Mouse (Mus musculus): Measurements from ENCODE around the gene Kat8. TPM values are rescaled to one million over a fixed set of nuclear protein-coding genes. Genes with fewer than 3 reads are reported as not detected.
A peak's percentile ranks its signal among the peaks of the same experiment; 100 is the strongest.
"Not testable (repeated sequence)": the region's sequence is repeated elsewhere in the genome, so short reads cannot be mapped to it uniquely, and the experiment has no call there.

Gene Kat8
- polyA plus RNA-seq, 1 experiment from 2014 or later: 27.5 TPM

- Histone ChIP-seq H3K4me3 (no peak overlapping the region), H3K4me2 (no peak overlapping the region), H3K4me1 (replicated peaks) (peaks cover 37% of the 10 kb centered on the region), H3K27me3 (replicated peaks) (peaks cover 13% of the 10 kb centered on the region), H3K9me3 (replicated peaks) (no peaks in the 10 kb centered on the region), H3K27ac (ENCODE audit: poor library complexity, severe bottlenecking) (no peak overlapping the region), H3K9ac (no peak overlapping the region), H3K36me3 (no peaks in the 10 kb centered on the region)
- WGBS: 84% methylated on average over 5 of the region's 5 CpGs
- ATAC-seq (ENCODE audit: insufficient number of reproducible peaks, low FRiP score): no peak
Observed at GRCm38 (mm10) chr7:127934075-127934474, 21.8 kb downstream of the Kat8 start.

- Histone ChIP-seq H3K36me3 (no peaks in the 10 kb centered on the region), H3K9me3 (replicated peaks) (no peaks in the 10 kb centered on the region), H3K4me2 (peak overlapping the region; percentile 96), H3K4me3 (peak overlapping the region; percentile 88), H3K9ac (peak overlapping the region; percentile 86), H3K4me1 (replicated peaks) (peaks cover 26% of the 10 kb centered on the region), H3K27me3 (replicated peaks) (peaks cover 8% of the 10 kb centered on the region; the same call in 1 of the 2 replicates), H3K27ac (ENCODE audit: poor library complexity, severe bottlenecking) (peak overlapping the region; percentile 61)
- peak; percentile 93 for ATAC-seq (ENCODE audit: insufficient number of reproducible peaks, low FRiP score)
- WGBS: 6% methylated on average over 32 of the region's 32 CpGs
Observed at GRCm38 (mm10) chr7:127935028-127935722, 22.9 kb downstream of the Kat8 start.

GRCm38 (mm10) chr7:127935748-127936159 is 23.4 kb downstream of the Kat8 start:
- WGBS: under 1% methylated on average over 38 of the region's 38 CpGs
- peak overlapping the region; percentile 86 for H3K9ac ChIP-seq
- peaks cover 25% of the 10 kb centered on the region for H3K4me1 ChIP-seq (replicated peaks)
- H3K36me3 ChIP-seq: no peaks in the 10 kb centered on the region
- H3K27me3 ChIP-seq (replicated peaks): 0 out of 2 replicates have a peak, but pooled peaks cover 5% of the 10 kb centered on the region
- H3K27ac ChIP-seq (ENCODE audit: poor library complexity, severe bottlenecking): peak overlapping the region; percentile 20; the same call in 1 of the 2 replicates
- peak; percentile 30 for ATAC-seq (ENCODE audit: insufficient number of reproducible peaks, low FRiP score)
- H3K4me3 ChIP-seq: peak overlapping the region; percentile 88
- H3K9me3 ChIP-seq (replicated peaks): no peaks in the 10 kb centered on the region
- H3K4me2 ChIP-seq: peak overlapping the region; percentile 96

- H3K27ac ChIP-seq (ENCODE audit: poor library complexity, severe bottlenecking): peak overlapping the region; percentile 20; the same call in 1 of the 2 replicates
- ATAC-seq (ENCODE audit: insufficient number of reproducible peaks, low FRiP score): no peak
Observed at GRCm38 (mm10) chr7:127936216-127936884, 24.0 kb downstream of the Kat8 start.

GRCm38 (mm10) chr7:127942097-127942496 is 29.8 kb downstream of the Kat8 start:
- H3K27ac ChIP-seq (ENCODE audit: poor library complexity, severe bottlenecking); ATAC-seq (ENCODE audit: insufficient number of reproducible peaks, low FRiP score); H3K4me3 ChIP-seq; H3K9me3 ChIP-seq (replicated peaks); H3K4me1 ChIP-seq (replicated peaks); H3K36me3 ChIP-seq; H3K9ac ChIP-seq; H3K4me2 ChIP-seq: not testable (repeated sequence)
- H3K27me3 ChIP-seq (replicated peaks): peaks cover 40% of the 10 kb centered on the region
- WGBS: 51% methylated on average over 2 of the region's 2 CpGs

More at GRCm38 (mm10) chr7:127936216-127936884, 24.0 kb downstream of the Kat8 start:
- Histone ChIP-seq H3K9me3 (replicated peaks) (no peaks in the 10 kb centered on the region), H3K4me1 (replicated peaks) (peaks cover 22% of the 10 kb centered on the region), H3K4me3 (peak overlapping the region; percentile 88), H3K27me3 (replicated peaks) (0 out of 2 replicates have a peak, but pooled peaks cover 5% of the 10 kb centered on the region), H3K36me3 (no peaks in the 10 kb centered on the region), H3K9ac (peak overlapping the region; percentile 86), H3K4me2 (peak overlapping the region; percentile 96)
- WGBS: 50% methylated on average over 18 of the region's 18 CpGs

- no peaks in the 10 kb centered on the region for H3K36me3 ChIP-seq
- peak overlapping the region; percentile 56 for H3K4me2 ChIP-seq
- 8% methylated on average over 23 of the region's 23 CpGs for WGBS
- peaks cover 42% of the 10 kb centered on the region for H3K27me3 ChIP-seq (replicated peaks)
- H3K9me3 ChIP-seq (replicated peaks): no peaks in the 10 kb centered on the region
- no peak overlapping the region for H3K27ac ChIP-seq (ENCODE audit: poor library complexity, severe bottlenecking)
- H3K9ac ChIP-seq: peak overlapping the region; percentile 34; the same call in 1 of the 2 replicates
- peaks cover 8% of the 10 kb centered on the region; the same call in 1 of the 2 replicates for H3K4me1 ChIP-seq (replicated peaks)
- ATAC-seq (ENCODE audit: insufficient number of reproducible peaks, low FRiP score): no peak; the same call in 1 of the 2 replicates
- peak overlapping the region; percentile 6 for H3K4me3 ChIP-seq
Observed at GRCm38 (mm10) chr7:127944614-127945013, 32.3 kb downstream of the Kat8 start.

GRCm38 (mm10) chr7:127946470-127947023 is 34.2 kb downstream of the Kat8 start, which contains the start of gene Prss36:
Gene Prss36, minus strand, starts transcription at chr7:127946725.
- 71% methylated on average over 6 of the region's 6 CpGs for WGBS
- Histone ChIP-seq H3K27ac (ENCODE audit: poor library complexity, severe bottlenecking) (no peak within 1 kb of the TSS), H3K4me2 (no peak within 1 kb of the TSS), H3K9me3 (replicated peaks) (no peaks in the 10 kb centered on the region), H3K4me1 (replicated peaks) (peaks cover 8% of the 10 kb centered on the region; the same call in 1 of the 2 replicates), H3K36me3 (no peaks in the 10 kb centered on the region), H3K27me3 (replicated peaks) (peaks cover 42% of the 10 kb centered on the region), H3K4me3 (no peak within 1 kb of the TSS), H3K9ac (no peak within 1 kb of the TSS)
- no peak for ATAC-seq (ENCODE audit: insufficient number of reproducible peaks, low FRiP score)

- no peak overlapping the region for H3K4me3 ChIP-seq
- H3K4me1 ChIP-seq (replicated peaks): no peaks in the 10 kb centered on the region
- ATAC-seq (ENCODE audit: insufficient number of reproducible peaks, low FRiP score): no peak
- 27% methylated on average over 13 of the region's 13 CpGs for WGBS
- peaks cover 6% of the 10 kb centered on the region; the same call in 1 of the 2 replicates for H3K27me3 ChIP-seq (replicated peaks)
- H3K36me3 ChIP-seq: no peaks in the 10 kb centered on the region
- no peak overlapping the region for H3K4me2 ChIP-seq
- no peak overlapping the region for H3K27ac ChIP-seq (ENCODE audit: poor library complexity, severe bottlenecking)
- no peak overlapping the region for H3K9ac ChIP-seq
- no peaks in the 10 kb centered on the region for H3K9me3 ChIP-seq (replicated peaks)
Observed at GRCm38 (mm10) chr7:127952864-127953581, 40.7 kb downstream of the Kat8 start.

GRCm38 (mm10) chr7:127959364-127959763 is 47.0 kb downstream of the Kat8 start:
- Histone ChIP-seq H3K9me3 (replicated peaks) (0 out of 2 replicates have a peak, but pooled peaks cover 5% of the 10 kb centered on the region), H3K4me1 (replicated peaks) (no peaks in the 10 kb centered on the region), H3K4me3 (no peak overlapping the region), H3K4me2 (no peak overlapping the region), H3K27ac (ENCODE audit: poor library complexity, severe bottlenecking) (no peak overlapping the region), H3K27me3 (replicated peaks) (0 out of 2 replicates have a peak, but pooled peaks cover 3% of the 10 kb centered on the region), H3K36me3 (no peaks in the 10 kb centered on the region), H3K9ac (no peak overlapping the region)
- ATAC-seq (ENCODE audit: insufficient number of reproducible peaks, low FRiP score): no peak
- WGBS: 54% methylated on average over 5 of the region's 5 CpGs

GRCm38 (mm10) chr7:127966371-127966918 is 54.1 kb downstream of the Kat8 start:
- Histone ChIP-seq H3K27ac (ENCODE audit: poor library complexity, severe bottlenecking) (peak overlapping the region; percentile 97), H3K4me3 (peak overlapping the region; percentile 93), H3K4me2 (peak overlapping the region; percentile 87), H3K9me3 (replicated peaks) (no peaks in the 10 kb centered on the region), H3K27me3 (replicated peaks) (no peaks in the 10 kb centered on the region), H3K9ac (peak overlapping the region; percentile 99), H3K4me1 (replicated peaks) (peaks cover 17% of the 10 kb centered on the region), H3K36me3 (peaks cover 21% of the 10 kb centered on the region)
- WGBS: 13% methylated on average over 10 of the region's 10 CpGs
- ATAC-seq (ENCODE audit: insufficient number of reproducible peaks, low FRiP score): no peak
